Mouse (Mus musculus) kidney, postnatal 4 days (tissue): ENCODE results near the gene Arhgef5.
"Not testable (repeated sequence)": the region's sequence is repeated elsewhere in the genome, so short reads cannot be mapped to it uniquely, and the experiment has no call there.

Experiments used
- DNase-seq, 2 experiments: peaks; one replicate each; pipeline ENCODE4 v3.0.0; 2021; ENCODE audit warnings: mixed read lengths in 2 of 2

Arhgef5 gene

DNA sequence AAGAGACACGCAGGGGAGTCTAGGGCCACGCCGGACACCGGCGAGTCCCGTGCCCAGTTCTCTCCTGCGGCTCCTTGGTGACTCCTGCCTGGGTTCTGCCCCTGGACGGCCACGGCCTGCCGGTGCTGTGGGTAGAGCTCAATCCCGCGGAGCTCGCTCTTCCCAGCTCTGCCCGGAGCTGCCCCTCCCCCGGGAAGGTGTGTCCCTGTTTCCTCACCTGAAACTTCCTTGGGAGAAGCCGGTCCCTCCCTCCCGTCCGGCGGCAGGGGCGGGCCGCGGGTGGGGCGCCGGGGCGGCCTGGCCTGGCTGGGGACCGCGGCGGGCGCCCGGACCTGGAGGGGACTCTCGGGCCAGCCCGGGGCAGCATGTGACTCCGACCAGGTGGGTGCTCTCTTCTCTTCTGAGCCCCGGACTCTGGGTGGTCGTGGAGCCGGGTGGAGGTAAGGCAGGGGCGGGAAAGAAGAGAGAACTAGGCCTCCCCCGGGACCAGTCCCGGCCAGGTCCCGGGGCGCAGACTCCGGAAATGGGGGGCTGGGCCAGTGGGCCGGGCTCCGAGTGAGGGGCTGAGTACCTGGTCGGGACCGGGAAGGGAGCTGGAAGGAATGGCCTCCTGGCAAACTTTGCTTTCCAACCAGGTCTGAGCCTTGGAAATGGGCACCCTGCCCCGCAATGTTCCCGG, at the start of gene Arhgef5:
Arhgef5 (plus strand) TSS at position 220 of the 679 bp plus-strand sequence.
- DNase-seq, result peak; percentile 81 to 88

DNA sequence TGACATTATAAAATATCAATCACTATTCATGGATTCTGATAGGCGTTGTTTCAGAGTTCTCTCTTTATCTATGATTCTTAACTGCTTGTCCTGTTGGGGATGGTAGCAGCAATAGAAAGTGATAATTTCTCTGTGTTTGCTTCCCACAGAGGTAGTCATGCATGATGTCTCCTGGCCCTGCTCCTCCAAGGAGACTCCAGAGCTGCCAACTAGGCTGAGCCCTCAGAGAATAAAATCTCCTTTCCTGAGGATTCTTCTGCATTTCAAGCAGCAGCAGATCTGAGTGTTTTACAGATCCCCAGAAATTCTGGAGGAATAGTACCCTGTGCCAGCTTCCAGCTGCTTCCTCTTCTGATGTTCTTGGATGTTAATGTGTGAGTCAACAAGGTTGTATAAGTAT, 34.1 kb upstream of the Arhgef5 start, which contains the start of gene Olfr47:
Olfr47 (plus strand) TSS at position 275 of the 400 bp plus-strand sequence.
- not testable (repeated sequence) for DNase-seq

DNA sequence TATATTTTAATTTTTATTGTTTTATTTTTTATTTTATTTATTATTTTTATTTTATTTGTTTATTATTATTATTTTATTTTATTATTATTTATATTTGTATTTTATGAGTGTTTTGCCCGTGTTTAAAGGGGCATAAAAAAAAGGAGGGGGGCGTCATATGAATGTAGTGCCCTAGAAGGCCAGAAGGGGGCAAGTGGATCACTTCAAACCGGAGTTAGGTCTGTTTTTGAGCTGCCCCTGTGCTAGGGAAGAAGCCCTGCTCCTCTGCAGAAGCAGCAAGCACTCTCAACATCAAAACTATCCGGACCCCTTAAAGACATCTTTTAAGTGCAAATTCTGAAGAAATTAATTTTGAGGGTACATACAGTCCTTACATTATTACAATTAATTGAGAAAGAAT, 23.3 kb upstream of the Arhgef5 start:
- DNase-seq, result peak; percentile 29 to 43

DNA sequence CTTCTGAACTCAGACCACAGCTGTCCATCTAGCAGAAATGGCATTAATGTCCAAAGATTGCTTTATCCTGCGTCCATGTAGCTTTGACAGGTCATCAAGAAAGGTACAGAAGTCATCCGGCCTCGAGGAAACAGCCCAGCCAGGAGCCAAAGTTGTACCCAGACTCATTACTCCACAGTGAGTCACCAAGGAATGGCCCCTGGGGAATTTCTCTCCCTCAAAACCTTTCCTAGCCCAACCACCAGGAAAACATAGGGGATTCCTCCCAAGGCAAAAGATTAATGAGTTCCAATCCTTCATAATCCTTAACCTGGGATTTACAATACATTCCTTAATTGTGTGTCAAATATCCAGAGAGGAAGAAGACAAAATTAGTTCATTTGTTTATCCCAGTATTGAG, 18.0 kb upstream of the Arhgef5 start:
- DNase-seq, result no peak

DNA sequence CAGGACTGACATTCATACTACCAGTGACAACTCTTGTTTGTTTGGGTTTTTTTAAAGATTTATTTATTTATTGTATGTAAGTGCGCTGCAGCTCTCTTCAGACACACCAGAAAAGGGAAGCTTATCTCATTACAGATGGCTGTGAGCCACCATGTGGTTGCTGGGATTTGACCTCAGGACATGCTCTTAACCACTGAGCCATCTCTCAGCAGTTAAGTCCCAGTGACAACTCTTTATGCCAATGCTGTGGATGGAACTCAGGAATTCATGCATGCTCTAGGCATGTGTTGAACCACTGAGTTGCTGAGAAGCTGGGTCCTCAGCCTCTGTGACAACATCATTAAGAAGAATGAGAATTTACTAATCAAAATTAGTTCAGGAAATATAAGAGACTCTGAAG, 12.4 kb upstream of the Arhgef5 start:
- no peak for DNase-seq

DNA sequence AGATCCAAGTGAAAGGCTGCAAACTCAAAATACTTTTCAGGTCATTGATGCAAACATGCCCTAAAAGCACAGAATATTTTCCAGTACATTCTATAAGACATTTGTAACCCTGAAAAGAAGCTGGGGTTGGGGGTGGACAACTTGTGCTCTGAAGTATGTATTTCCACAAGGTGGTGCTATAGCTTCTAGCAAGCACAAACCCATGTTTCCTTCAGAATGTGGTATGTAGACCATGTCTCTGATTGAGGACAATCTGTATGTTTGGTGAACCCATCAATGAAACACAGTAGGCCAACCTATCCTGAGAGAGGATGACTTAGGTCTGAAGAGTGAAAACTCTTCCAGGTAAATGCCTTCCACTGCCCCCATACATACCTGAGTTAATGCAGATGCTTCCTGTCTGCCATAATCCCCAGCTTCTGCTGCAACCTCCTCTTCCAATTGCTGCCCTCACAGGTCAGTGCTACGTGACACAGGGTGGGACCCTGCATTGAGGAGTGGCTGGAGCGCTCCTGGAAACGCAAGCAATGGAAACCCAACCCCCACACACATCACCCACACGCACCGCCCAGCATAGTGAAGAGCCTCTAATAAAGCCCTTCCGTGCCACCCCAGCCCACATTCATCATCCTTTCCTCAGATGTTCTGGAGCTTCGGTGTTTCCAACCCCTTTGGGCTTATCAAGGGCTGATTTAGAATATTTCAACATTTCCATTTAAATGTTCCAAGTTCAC, 11.0 kb upstream of the Arhgef5 start:
- DNase-seq, result peak in 1 of 2 experiments; percentile 19

DNA sequence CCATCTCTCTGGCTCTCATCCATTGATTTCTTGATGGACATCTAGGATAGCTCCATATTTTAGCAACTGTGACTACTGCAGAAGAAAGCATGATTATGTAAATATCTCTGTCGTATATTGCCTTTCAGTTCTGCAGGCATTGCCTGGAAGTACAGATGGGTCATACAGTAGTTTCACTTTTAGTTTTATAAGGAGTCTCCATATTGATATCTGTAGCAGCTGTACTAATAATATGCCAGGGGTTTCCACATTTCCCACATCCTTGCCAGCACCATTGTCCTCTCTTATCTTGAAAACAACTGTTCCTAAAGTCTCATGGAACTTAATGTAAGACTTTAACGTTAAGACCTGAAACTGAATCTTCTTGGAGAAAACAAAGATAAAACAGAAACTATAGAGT, 4.6 kb upstream of the Arhgef5 start:
- DNase-seq, result no peak

DNA sequence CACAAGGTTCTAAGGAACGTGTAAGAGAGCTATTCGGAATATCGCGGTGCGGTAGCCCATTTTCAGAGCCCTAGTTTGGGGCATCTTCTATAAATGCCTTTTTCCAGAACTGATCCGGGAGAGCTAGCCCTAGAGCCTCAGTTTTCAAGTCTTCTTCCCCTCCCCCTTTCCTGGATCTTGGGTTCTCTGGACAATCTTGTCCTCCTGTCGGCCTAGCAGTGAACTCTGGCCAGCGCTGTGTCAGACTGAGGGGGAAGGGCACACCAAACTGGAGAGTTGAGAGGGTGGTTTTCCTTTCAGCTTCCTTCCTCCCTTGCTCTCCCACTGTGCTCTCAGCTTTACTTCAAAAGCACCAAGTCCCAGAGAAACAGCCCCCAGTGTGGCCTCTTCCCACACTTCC, 974 bp downstream of the Arhgef5 start:
- peak; percentile 60 to 74 for DNase-seq

DNA sequence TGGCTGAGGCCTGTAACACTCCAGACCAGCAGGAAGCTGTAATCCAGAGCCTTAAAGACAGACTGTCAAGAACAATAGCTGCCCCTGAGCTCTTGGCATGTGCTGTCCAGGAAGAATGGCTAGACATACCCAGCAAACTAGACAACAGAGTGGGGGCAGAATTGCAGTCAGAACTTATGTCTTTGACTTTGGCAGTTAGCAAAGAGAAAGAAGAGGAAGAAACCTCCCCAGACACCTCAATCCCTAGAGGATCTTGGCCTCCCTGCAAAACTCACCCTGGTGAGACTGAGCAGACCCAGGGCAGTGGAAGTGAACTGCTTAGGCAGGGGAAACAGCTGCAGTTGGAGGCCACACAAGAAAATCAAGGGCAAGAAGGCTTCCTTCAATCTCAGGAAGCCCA, 7.2 kb downstream of the Arhgef5 start:
- DNase-seq, result peak in 1 of 2 experiments; percentile 33

DNA sequence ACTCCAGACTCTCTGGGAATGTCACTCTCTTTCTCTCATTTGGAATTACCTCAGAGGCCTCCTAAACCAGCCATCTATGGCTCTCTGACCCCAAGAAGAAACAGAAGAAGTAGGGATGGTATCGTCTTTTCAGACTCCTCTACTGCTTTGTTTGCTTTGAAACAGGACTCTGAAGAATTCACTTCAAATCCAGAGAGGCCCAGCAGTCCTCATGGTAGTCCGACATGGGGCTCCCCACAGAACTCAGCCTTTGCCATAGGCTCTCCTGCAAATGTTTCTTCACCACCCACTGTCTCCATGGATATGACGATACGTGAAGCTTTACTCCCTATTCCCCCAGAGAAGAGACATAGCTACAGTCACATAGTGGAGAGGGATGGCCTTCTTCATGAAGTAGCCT, 8.7 kb downstream of the Arhgef5 start:
- DNase-seq, result no peak

DNA sequence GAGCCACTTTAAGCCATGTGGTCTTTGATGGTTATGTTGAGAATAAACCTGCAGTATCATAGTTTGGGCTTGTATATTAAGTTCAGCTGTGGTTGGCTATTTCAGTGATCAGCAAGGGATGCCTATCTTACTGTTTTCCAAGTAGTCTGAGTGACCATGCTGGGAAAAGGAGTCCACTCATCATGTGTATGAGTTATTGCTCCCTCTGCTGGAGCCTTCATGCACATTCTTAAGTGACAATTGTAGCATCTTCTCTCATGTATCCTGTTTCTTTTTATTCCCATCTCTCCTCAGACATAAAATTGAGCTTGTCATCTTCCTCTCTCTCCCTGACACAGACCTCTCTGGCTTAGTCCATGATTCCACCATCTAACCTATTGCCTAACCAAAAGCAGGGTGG, 12.9 kb downstream of the Arhgef5 start:
- DNase-seq, result peak in 1 of 2 experiments; percentile 17

DNA sequence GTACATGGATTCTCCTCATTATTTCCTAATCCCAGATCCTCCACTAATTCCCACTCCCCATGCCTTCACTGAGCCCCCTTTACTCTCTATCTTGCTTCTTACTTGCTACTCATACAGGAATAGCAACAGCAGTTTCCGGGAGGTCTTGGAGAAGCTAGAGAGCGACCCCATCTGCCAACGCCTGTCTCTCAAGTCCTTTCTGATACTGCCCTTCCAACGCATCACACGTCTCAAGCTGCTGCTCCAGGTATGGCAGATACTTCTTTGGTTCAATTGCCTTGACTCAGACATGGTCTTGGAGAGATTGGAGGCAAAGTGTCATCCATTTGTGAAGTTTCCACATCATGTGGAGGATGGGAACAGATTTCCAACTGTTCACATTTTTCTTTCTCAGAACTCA, 15.1 kb downstream of the Arhgef5 start:
- no peak for DNase-seq

DNA sequence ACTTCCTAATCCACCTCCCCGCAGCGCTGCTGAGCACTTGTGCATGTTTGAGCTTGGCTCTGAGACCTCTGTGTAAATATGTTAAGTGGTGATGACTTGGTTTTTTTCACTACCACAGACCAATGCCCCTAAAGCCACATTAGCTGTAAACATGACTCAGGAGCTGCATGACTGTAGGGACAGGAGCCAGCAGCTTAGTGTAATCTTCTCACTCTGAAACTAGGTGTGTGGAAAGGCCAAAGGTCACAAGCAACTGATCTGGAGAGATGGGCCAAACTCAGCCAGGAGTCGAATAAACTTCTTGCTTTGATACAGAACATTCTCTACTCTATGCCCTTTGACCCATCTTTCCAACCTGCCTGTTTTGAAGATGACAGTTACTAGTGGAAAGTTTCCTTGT, 26.7 kb downstream of the Arhgef5 start:
- DNase-seq, result no peak

DNA sequence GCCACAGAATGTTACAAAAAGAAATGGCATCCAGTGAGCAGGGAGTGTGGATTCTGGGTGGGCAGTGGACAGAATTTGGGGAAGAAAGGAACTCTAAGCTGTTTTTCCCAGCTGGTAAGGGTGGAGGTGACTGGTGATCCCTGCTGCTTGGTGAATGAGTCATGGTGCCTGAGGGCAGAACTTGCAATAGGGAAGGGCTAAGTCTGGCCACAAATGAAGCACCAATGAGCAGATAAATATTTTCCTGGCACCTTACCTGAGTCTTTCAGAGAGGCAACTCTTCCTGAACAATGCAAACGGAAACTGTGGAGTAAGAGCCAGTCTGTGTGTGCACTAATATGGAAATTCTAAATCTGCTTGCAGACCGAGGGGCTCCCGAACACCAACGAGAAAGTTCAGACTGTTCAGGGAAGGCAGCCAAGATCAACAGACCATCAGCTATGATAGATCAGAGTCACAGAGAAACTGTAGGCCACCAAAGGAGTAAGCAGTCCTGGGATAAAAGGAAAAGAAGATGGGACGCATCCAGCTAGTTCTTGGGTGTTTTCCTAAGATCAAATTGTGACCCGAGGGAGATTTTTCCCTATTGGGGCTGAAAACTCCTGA, 27.2 kb downstream of the Arhgef5 start:
- DNase-seq, result peak in 1 of 2 experiments; percentile 43

DNA sequence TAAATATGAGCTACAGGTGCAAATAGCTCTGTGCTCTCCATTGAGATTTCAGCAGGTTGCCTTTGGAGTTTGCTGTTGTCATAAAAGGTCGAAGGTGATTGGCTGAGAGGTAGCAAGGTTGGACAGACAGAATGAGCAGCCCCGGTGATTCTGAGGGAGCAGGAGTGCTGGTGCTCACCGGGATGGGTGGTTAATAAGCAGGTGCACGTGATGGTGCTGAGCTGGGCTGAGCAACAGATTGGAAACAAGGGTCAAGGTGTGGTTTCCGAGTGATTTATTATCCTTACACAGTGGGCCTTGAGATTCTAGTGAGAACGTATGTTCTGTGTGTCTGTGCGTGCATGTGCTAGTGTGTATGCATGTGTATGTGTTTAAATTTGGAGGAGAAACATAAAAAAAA, 27.8 kb downstream of the Arhgef5 start:
- peak in 1 of 2 experiments; percentile 26 for DNase-seq

DNA sequence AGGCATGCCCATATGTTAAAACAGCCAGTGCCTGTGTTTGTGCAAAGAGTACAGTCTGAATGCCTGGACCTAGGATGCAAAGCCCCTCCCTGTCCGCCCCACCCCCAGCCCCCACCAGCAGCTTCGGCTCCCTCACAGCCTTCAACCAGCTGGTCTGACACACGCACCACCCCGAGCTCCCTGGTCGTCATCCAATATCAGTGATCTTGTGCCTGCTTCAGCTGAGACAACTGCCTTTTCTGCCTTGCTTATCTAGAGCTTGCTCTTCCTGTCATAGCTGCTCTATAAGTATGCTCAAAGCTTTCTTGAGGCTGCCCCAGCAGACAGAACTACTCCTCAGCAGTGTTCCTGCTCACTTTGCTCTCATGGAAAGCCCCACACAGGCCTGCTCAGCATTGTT, 30.5 kb downstream of the Arhgef5 start:
- no peak for DNase-seq

DNA sequence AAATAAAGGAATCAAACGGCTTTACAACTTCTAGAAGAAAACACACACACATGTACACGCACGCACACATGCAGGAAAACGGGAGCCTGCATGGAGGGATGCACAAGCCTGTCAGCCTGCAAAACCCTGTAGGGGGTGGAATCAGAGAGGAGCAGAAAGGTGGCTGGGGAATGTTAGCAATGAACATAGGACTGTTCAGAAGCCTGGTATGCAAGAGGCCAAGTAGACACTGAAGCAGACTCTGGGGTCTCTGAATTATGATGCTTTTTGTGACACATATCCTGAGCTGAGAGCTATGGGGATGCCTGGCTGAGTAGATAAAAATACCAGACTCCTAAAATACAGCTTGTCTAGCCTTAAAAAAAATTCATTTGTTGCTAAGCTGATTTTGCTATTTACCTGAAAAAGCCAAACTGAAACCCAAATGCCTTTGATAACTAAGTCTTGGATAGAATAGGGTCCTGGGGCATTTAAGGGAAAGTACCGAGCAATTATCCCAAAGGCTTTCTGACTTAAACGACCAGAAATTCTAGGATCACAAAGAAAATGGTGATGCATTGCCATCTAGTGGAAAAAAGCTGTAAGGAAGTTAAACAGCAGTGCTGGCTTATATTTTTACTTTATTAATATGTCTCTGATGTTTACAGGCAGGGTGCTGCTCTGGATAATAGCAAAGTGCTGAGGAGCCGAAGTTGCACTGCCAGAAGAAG, 31.6 kb downstream of the Arhgef5 start:
- DNase-seq, result no peak

DNA sequence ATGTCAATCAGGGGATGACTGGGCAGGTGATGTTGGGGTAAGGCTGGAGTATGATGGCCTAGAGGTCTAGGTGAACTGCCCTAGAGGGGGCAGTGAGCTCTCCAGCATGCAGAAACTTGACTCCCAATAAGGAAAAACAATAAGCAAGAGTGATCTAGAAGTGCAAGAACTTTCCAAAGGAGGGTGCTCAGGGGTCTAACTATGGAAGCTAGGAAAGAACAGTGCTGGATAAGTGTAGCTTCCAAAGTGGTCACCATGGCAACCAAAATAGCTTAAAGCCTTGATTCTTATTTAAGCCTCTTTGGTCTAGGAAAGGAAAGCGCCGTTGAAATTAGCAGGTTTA, 32.1 kb downstream of the Arhgef5 start:
- no peak for DNase-seq

DNA sequence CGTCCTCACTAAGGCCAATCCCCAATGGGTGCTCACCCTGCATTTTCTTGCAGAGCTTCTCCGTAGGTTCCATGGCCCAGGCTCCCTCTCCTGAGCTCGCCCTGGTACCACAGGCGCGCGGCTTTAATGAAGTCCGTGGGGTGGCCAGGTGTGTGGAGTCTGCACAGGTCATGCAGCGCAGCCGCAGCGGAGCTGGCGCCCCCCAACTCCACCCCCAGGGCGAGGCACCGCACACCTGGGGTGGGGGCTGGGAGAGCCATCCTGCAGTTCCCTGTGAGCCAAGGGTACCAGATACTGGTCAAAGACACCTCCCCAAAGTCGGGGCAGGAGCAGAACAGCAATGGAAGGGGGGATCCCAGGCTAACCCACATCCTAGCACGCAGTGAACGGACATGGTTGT, 44.1 kb downstream of the Arhgef5 start, which contains the start of gene Nobox:
Nobox (minus strand) TSS at position 101 of the 400 bp plus-strand sequence.
- no peak for DNase-seq

DNA sequence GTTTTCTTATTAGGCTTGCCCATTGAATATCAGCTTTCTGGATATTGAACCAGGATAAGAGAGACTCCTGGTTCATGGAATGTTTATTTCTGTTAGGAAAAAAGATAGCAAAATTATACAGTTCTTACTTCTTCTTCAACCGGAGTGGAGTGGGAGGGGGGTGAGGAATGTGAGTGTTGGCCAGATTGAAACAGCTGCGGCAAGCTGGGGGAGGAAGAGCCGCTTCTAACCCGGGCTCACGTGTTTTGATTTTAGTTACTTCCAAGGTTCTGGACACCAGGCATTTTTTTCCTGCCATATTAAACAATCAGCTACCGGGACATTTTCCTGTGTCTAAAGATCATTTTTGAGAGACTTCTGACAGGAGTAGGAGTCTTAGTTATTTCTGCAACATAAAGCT, 44.7 kb downstream of the Arhgef5 start:
- DNase-seq, result peak; percentile 45 to 53

DNA sequence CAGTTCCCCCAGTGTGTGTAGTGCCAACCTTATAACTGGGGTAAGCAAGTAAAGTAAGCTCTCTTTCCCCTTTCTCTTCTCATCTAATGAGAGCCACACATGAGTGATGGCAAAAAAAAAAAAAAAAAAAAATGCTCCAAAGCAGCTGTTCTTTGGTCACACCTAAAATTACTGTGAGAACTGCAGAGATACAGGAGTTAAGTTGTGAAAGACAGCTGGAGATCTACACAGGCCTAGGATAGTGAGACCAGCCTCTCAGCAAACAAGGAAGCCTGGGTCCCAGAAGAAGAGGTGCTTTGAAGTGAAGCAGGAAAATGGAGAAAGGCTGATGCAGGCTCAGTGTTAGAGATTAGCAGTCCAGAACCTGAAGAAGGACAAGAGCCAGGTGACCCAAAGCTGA, 47.2 kb downstream of the Arhgef5 start:
- no peak for DNase-seq

DNA sequence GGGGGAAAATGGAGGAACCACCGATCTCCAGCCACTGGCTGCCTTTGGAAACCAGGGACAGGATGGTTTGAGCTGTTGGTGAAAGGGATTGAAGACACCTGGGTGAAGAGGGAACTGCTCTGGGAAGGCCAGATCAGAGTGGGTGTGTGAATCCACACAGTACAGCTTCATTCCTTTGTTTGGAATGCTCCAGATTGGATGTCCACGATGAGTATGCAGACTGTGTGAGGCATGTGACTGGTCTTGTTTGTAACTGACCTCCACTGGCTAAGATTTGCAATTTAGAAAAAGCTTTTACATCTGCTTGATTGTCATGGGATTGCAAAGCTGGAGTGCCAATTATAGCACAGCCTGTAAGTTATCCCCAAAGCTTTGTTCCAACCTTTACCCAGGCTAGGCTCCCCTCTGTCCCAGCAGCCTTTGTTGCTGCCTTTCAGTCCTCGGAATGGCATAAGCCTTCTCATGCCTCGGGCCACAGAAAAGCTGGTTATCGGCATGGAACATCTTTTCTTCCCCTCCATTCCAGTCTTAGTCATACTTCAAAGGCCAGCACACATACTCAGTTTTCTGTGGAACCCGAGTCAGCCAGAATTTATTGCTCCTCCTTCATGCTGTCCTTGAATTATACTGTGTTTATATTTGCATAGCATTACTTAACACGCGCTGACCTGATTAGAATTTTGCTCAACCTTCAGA, 47.7 kb downstream of the Arhgef5 start:
- DNase-seq, result no peak

DNA sequence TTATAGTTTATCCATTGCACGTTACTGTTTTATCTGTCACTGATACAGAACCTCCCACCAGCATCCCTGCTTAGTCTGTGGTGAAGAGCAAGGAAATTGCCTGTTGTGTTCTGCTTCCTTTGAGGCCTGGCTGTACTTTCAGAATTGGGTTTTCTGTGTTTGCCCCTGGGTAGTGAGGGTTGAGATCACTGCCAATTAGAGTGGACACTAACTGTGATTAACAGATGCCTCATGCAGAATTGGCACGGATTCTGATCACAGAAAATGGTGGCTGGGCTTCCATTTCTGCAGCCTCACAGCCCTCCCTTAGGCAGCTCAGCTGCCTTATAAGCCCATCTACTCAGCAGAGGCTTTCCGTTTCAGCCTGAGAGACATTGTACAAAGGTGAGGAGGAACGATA, 68.1 kb downstream of the Arhgef5 start:
- no peak for DNase-seq
